Mouse (Mus musculus): ENCODE results near the gene Ascc2. TPM values are rescaled to one million over a fixed set of nuclear protein-coding genes. Genes with fewer than 3 reads are reported as not detected.

Ascc2 gene
- polyA plus RNA-seq, 1 experiment: 54.5 TPM

GRCm38 (mm10) chr11:4599916-4600315 is 37.6 kb upstream of the Ascc2 start:
- no peaks in the 10 kb centered on the region for H3K27me3 ChIP-seq (ENCODE audit: control insufficient read depth, insufficient read depth, low read length)
- TF ChIP-seq CTCF (IDR thresholded peaks at IDR 0.05; ENCODE audit: control insufficient read depth, insufficient read depth, insufficient replicate concordance, low read depth, low read length) (no peak), POLR2A (IDR thresholded peaks at IDR 0.05; ENCODE audit: control insufficient read depth, low read depth, low read length) (no peak)
- H3K27ac ChIP-seq (ENCODE audit: control insufficient read depth, insufficient read depth, low read depth, low read length): no peak overlapping the region
- H3K4me1 ChIP-seq (ENCODE audit: control insufficient read depth, insufficient read depth, low read length): peaks cover 3% of the 10 kb centered on the region; the same call in 1 of the 2 replicates
- H3K4me3 ChIP-seq (ENCODE audit: control insufficient read depth, low read depth, low read length): no peak overlapping the region
- no peaks in the 10 kb centered on the region for H3K36me3 ChIP-seq (ENCODE audit: control insufficient read depth, insufficient read depth, low read length)

- Histone ChIP-seq H3K27me3 (ENCODE audit: control insufficient read depth, insufficient read depth, low read length) (no peaks in the 10 kb centered on the region), H3K4me3 (ENCODE audit: control insufficient read depth, low read depth, low read length) (no peak overlapping the region)
- TF ChIP-seq CTCF (IDR thresholded peaks at IDR 0.05; ENCODE audit: control insufficient read depth, insufficient read depth, insufficient replicate concordance, low read depth, low read length) (no peak), POLR2A (IDR thresholded peaks at IDR 0.05; ENCODE audit: control insufficient read depth, low read depth, low read length) (no peak)
These were observed 35.7 kb upstream of the Ascc2 start for GRCm38 (mm10) chr11:4601890-4602289.

GRCm38 (mm10) chr11:4602691-4603441 is 34.7 kb upstream of the Ascc2 start:
- H3K27me3 ChIP-seq (ENCODE audit: control insufficient read depth, insufficient read depth, low read length): no peaks in the 10 kb centered on the region
- TF ChIP-seq POLR2A (IDR thresholded peaks at IDR 0.05; ENCODE audit: control insufficient read depth, low read depth, low read length): no peak
- no peak for TF ChIP-seq CTCF (IDR thresholded peaks at IDR 0.05; ENCODE audit: control insufficient read depth, insufficient read depth, insufficient replicate concordance, low read depth, low read length)
- H3K4me3 ChIP-seq (ENCODE audit: control insufficient read depth, low read depth, low read length): no peak overlapping the region
- H3K36me3 ChIP-seq (ENCODE audit: control insufficient read depth, insufficient read depth, low read length): no peaks in the 10 kb centered on the region
- no peak overlapping the region for H3K27ac ChIP-seq (ENCODE audit: control insufficient read depth, insufficient read depth, low read depth, low read length)
- peaks cover 3% of the 10 kb centered on the region for H3K4me1 ChIP-seq (ENCODE audit: control insufficient read depth, insufficient read depth, low read length)

More at GRCm38 (mm10) chr11:4601890-4602289, 35.7 kb upstream of the Ascc2 start:
- Histone ChIP-seq H3K27ac (ENCODE audit: control insufficient read depth, insufficient read depth, low read depth, low read length) (no peak overlapping the region), H3K36me3 (ENCODE audit: control insufficient read depth, insufficient read depth, low read length) (no peaks in the 10 kb centered on the region), H3K4me1 (ENCODE audit: control insufficient read depth, insufficient read depth, low read length) (peaks cover 3% of the 10 kb centered on the region)

GRCm38 (mm10) chr11:4604441-4604840 is 33.1 kb upstream of the Ascc2 start:
- no peaks in the 10 kb centered on the region for H3K27me3 ChIP-seq (ENCODE audit: control insufficient read depth, insufficient read depth, low read length)
- H3K27ac ChIP-seq (ENCODE audit: control insufficient read depth, insufficient read depth, low read depth, low read length): no peak overlapping the region
- no peaks in the 10 kb centered on the region for H3K36me3 ChIP-seq (ENCODE audit: control insufficient read depth, insufficient read depth, low read length)
- no peak overlapping the region for H3K4me3 ChIP-seq (ENCODE audit: control insufficient read depth, low read depth, low read length)
- H3K4me1 ChIP-seq (ENCODE audit: control insufficient read depth, insufficient read depth, low read length): peaks cover 3% of the 10 kb centered on the region
- TF ChIP-seq POLR2A (IDR thresholded peaks at IDR 0.05; ENCODE audit: control insufficient read depth, low read depth, low read length): no peak
- no peak for TF ChIP-seq CTCF (IDR thresholded peaks at IDR 0.05; ENCODE audit: control insufficient read depth, insufficient read depth, insufficient replicate concordance, low read depth, low read length)

GRCm38 (mm10) chr11:4605414-4605813 is 32.1 kb upstream of the Ascc2 start:
- no peaks in the 10 kb centered on the region for H3K27me3 ChIP-seq (ENCODE audit: control insufficient read depth, insufficient read depth, low read length)
- H3K36me3 ChIP-seq (ENCODE audit: control insufficient read depth, insufficient read depth, low read length): no peaks in the 10 kb centered on the region
- peaks cover 3% of the 10 kb centered on the region for H3K4me1 ChIP-seq (ENCODE audit: control insufficient read depth, insufficient read depth, low read length)
- no peak for TF ChIP-seq POLR2A (IDR thresholded peaks at IDR 0.05; ENCODE audit: control insufficient read depth, low read depth, low read length)
- TF ChIP-seq CTCF (IDR thresholded peaks at IDR 0.05; ENCODE audit: control insufficient read depth, insufficient read depth, insufficient replicate concordance, low read depth, low read length): no peak
- H3K4me3 ChIP-seq (ENCODE audit: control insufficient read depth, low read depth, low read length): no peak overlapping the region
- H3K27ac ChIP-seq (ENCODE audit: control insufficient read depth, insufficient read depth, low read depth, low read length): no peak overlapping the region

- Histone ChIP-seq H3K27ac (ENCODE audit: control insufficient read depth, insufficient read depth, low read depth, low read length) (no peak overlapping the region), H3K4me3 (ENCODE audit: control insufficient read depth, low read depth, low read length) (no peak overlapping the region), H3K27me3 (ENCODE audit: control insufficient read depth, insufficient read depth, low read length) (no peaks in the 10 kb centered on the region), H3K36me3 (ENCODE audit: control insufficient read depth, insufficient read depth, low read length) (no peaks in the 10 kb centered on the region), H3K4me1 (ENCODE audit: control insufficient read depth, insufficient read depth, low read length) (peaks cover 3% of the 10 kb centered on the region)
- TF ChIP-seq CTCF (IDR thresholded peaks at IDR 0.05; ENCODE audit: control insufficient read depth, insufficient read depth, insufficient replicate concordance, low read depth, low read length) (no peak), POLR2A (IDR thresholded peaks at IDR 0.05; ENCODE audit: control insufficient read depth, low read depth, low read length) (no peak)
These were observed 31.0 kb upstream of the Ascc2 start for GRCm38 (mm10) chr11:4606541-4606940.

- TF ChIP-seq CTCF (IDR thresholded peaks at IDR 0.05; ENCODE audit: control insufficient read depth, insufficient read depth, insufficient replicate concordance, low read depth, low read length) (no peak), POLR2A (IDR thresholded peaks at IDR 0.05; ENCODE audit: control insufficient read depth, low read depth, low read length) (no peak)
- Histone ChIP-seq H3K36me3 (ENCODE audit: control insufficient read depth, insufficient read depth, low read length) (no peaks in the 10 kb centered on the region), H3K27ac (ENCODE audit: control insufficient read depth, insufficient read depth, low read depth, low read length) (no peak overlapping the region), H3K4me3 (ENCODE audit: control insufficient read depth, low read depth, low read length) (no peak overlapping the region), H3K27me3 (ENCODE audit: control insufficient read depth, insufficient read depth, low read length) (no peaks in the 10 kb centered on the region), H3K4me1 (ENCODE audit: control insufficient read depth, insufficient read depth, low read length) (no peaks in the 10 kb centered on the region)
These were observed 25.6 kb upstream of the Ascc2 start for GRCm38 (mm10) chr11:4611904-4612303.
